Mouse (Mus musculus) gastrocnemius, adult 2 months (tissue): Measurements from ENCODE around the gene Dbi. TPM values are rescaled to one million over a fixed set of nuclear protein-coding genes. Genes with fewer than 3 reads are reported as not detected.

Source experiments
- DNase-seq: peaks from one replicate; pipeline ENCODE4 v3.0.0; 2022
- H3K27ac ChIP-seq: fragments of 200-600 bp; 2 replicates; pipeline ENCODE4 v1.8.1; 2022; ENCODE audit warnings: mild to moderate bottlenecking
- H3K4me3 ChIP-seq: fragments of 200-600 bp; 2 replicates; pipeline ENCODE4 v1.8.1; 2022; ENCODE audit warnings: mild to moderate bottlenecking, moderate library complexity
- CTCF ChIP-seq: fragments of 200-600 bp; IDR thresholded peaks from 2 replicates; pipeline ENCODE4 v1.8.1; 2022; ENCODE audit warnings: antibody characterized with exemption, mild to moderate bottlenecking, moderate library complexity
- intact Hi-C: fragments of 180-260 bp; cut with DNase I; formaldehyde crosslinking; loops from one replicate; pipeline ENCODE4 v1.15.1; 2025
- long read RNA-seq, 2 experiments: library from polyadenylated mRNA; stranded (forward); transcript quantifications; one replicate each; pipeline ENCODE4 v2.0.0; 2021
- total RNA-seq, 2 experiments: library from RNA; stranded (reverse); gene quantifications; 2 replicates each; pipeline ENCODE4 v1.2.3; 2021

Dbi gene
- 100 to 1,000 TPM; 109 to 173 TPM for total RNA-seq
- long read RNA-seq, experiment 1, transcript Dbi-201 (4 exons, 569 nt) = major isoform, 233 of 239 reads
- long read RNA-seq, experiment 1, partial matches to known transcripts = 2 of 239 reads
- long read RNA-seq, experiment 1, other reads (novel, unspliced or antisense) = 2 of 239 reads
- long read RNA-seq, experiment 2, transcript Dbi-201 (4 exons, 569 nt) = major isoform, 233 of 239 reads
- long read RNA-seq, experiment 2, partial matches to known transcripts = 3 of 239 reads
- long read RNA-seq, experiment 2, other reads (novel, unspliced or antisense) = 1 of 239 reads

GRCm38 (mm10) chr1:120120969-120121811 lies at the start of gene Dbi, which contains the start of gene 3110009E18Rik:
Gene Dbi, minus strand, starts transcription at chr1:120121078.
Gene 3110009E18Rik, plus strand, starts transcription at chr1:120121187.
- intact Hi-C loops = no loop called here
- TF ChIP-seq CTCF = peak; percentile 16; the same call in 1 of the 2 replicates
- Histone ChIP-seq H3K4me3 (peak within 1 kb of the TSS; percentile 92), H3K27ac (peak within 1 kb of the TSS; percentile 94)
- peak; percentile 99 for DNase-seq

GRCm38 (mm10) chr1:120170307-120170706 lies 49.4 kb upstream of the Dbi start:
- Histone ChIP-seq H3K27ac (no peak overlapping the region), H3K4me3 (no peak overlapping the region)
- TF ChIP-seq CTCF = no peak
- DNase-seq = no peak
- intact Hi-C loops = loop anchor here (5.0 kb wide), 1 partner anchor 382 kb away; no protein-coding TSS in a partner anchor

GRCm38 (mm10) chr1:120168674-120169073 lies 47.8 kb upstream of the Dbi start:
- TF ChIP-seq CTCF = no peak
- Histone ChIP-seq H3K27ac (no peak overlapping the region), H3K4me3 (no peak overlapping the region)
- intact Hi-C loops = no loop called here
- no peak for DNase-seq

GRCm38 (mm10) chr1:120168016-120168415 lies 47.1 kb upstream of the Dbi start:
- intact Hi-C loops = no loop called here
- no peak for DNase-seq
- no peak for TF ChIP-seq CTCF
- H3K4me3 ChIP-seq = no peak overlapping the region
- H3K27ac ChIP-seq = no peak overlapping the region

GRCm38 (mm10) chr1:120162616-120163015 lies 41.7 kb upstream of the Dbi start:
- Histone ChIP-seq H3K4me3 (no peak overlapping the region), H3K27ac (no peak overlapping the region)
- intact Hi-C loops = no loop called here
- no peak for DNase-seq
- no peak for TF ChIP-seq CTCF

- no peak for DNase-seq
- TF ChIP-seq CTCF = no peak
- Histone ChIP-seq H3K4me3 (no peak overlapping the region), H3K27ac (no peak overlapping the region)
- intact Hi-C loops = no loop called here
Measured at GRCm38 (mm10) chr1:120161502-120161901, 40.6 kb upstream of the Dbi start.

- no peak for DNase-seq
- H3K4me3 ChIP-seq = no peak overlapping the region
- H3K27ac ChIP-seq = no peak overlapping the region
- intact Hi-C loops = no loop called here
- TF ChIP-seq CTCF = no peak
Measured at GRCm38 (mm10) chr1:120158474-120159127, 37.7 kb upstream of the Dbi start.

GRCm38 (mm10) chr1:120155325-120155724 lies 34.4 kb upstream of the Dbi start:
- DNase-seq = peak; percentile 26
- Histone ChIP-seq H3K27ac (no peak overlapping the region), H3K4me3 (no peak overlapping the region)
- intact Hi-C loops = loop anchor here (2.0 kb wide), 1 partner anchor 123 kb away; no protein-coding TSS in a partner anchor
- peak; percentile 93 for TF ChIP-seq CTCF

- DNase-seq = peak; percentile 43
- peak; percentile 68 for TF ChIP-seq CTCF
- Histone ChIP-seq H3K4me3 (no peak overlapping the region), H3K27ac (no peak overlapping the region)
- intact Hi-C loops = loop anchor here (2.0 kb wide), 1 partner anchor 121 kb away; no protein-coding TSS in a partner anchor
Measured at GRCm38 (mm10) chr1:120154232-120154631, 33.4 kb upstream of the Dbi start.

GRCm38 (mm10) chr1:120146994-120147393 lies 26.1 kb upstream of the Dbi start:
- no peak for DNase-seq
- peak; percentile 58 for TF ChIP-seq CTCF
- Histone ChIP-seq H3K4me3 (no peak overlapping the region), H3K27ac (no peak overlapping the region)
- intact Hi-C loops = no loop called here

GRCm38 (mm10) chr1:120145527-120146216 lies 24.8 kb upstream of the Dbi start:
- no peak for DNase-seq
- TF ChIP-seq CTCF = no peak
- Histone ChIP-seq H3K4me3 (no peak overlapping the region), H3K27ac (no peak overlapping the region)
- intact Hi-C loops = no loop called here

GRCm38 (mm10) chr1:120142551-120142950 lies 21.7 kb upstream of the Dbi start:
- no peak for TF ChIP-seq CTCF
- no peak overlapping the region for H3K4me3 ChIP-seq
- intact Hi-C loops = loop anchor here (2.0 kb wide), 1 partner anchor 20 kb away; no protein-coding TSS in a partner anchor
- no peak overlapping the region for H3K27ac ChIP-seq
- DNase-seq = peak; percentile 83
